Mouse (Mus musculus) megakaryocyte, embryonic 14.5 days (primary cell): ENCODE data around the gene C1galt1.

Source experiments
- FLI1 ChIP-seq: IDR thresholded peaks from 2 replicates; pipeline ENCODE4 v1.6.1; 2012; ENCODE audit warnings: low read length, inconsistent platforms, mixed read lengths
- GATA1 ChIP-seq: IDR thresholded peaks from 3 replicates; pipeline ENCODE4 v1.6.1; 2012; ENCODE audit warnings: mixed read lengths, low read length, inconsistent platforms, borderline replicate concordance

DNA sequence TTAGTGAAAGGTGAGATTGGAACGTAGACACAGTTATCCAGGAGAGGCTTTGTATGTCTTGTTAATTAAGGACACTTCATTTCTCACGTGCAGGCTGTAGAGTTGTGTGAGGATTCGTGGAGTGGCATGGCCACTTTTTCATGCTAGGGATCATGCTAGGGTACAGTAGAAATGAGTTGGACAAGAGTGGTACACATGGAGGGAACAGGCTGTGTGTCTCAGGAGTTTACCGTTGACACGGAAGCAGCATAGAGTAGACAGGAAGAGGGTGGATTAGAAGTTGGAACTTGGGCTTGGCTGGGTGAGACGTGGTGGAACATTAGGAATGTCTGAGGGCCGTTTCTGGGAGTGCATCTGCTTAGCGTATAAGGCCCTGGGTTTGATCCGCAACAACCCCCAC is 4.1 kb downstream of the C1galt1 start:
- TF ChIP-seq GATA1, result no peak
- no peak for TF ChIP-seq FLI1
